Mouse (Mus musculus): ENCODE data around the gene Dip2a.

DNA sequence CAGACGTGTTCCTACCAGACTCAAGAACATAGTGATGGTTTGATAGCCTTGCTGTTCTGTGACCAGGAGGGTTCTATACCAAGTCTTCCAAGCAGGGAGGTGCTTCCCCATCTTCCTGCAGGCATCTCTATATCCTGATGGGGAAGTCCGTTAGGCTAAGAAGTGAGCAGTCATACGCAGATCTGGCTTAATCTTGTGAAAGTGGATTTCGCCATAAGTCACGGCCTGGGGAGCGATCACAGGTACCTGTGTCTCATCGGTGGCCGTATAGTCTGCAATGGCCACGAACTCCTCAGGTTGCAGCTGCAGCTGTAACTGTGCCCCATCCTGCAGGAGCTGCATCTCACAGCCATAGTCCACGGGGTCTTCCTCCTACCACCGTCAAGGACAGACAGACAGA lies 119.1 kb downstream of the Dip2a start:
- TF ChIP-seq CTCF (IDR thresholded peaks at IDR 0.05; ENCODE audit: extremely low read depth, insufficient read length, insufficient replicate concordance, low read depth, low read length) (no peak), POLR2A (IDR thresholded peaks at IDR 0.05; ENCODE audit: low read depth, low read length) (no peak)
